Mouse (Mus musculus) forebrain, embryonic 14.5 days (tissue): Measurements from ENCODE around the gene Gfod2. TPM values are rescaled to one million over a fixed set of nuclear protein-coding genes. Genes with fewer than 3 reads are reported as not detected.
A peak's percentile ranks its signal among the peaks of the same experiment; 100 is the strongest.

Experiments
- ATAC-seq: fragments of 200-750 bp; cut with Nextera tagmentation; 2 replicates; pipeline ENCODE4 v1.8.0; 2017; ENCODE audit warnings: mild to moderate bottlenecking, moderate library complexity
- DNase-seq: peaks from one replicate; pipeline ENCODE4 v3.0.0-alpha.2; 2015; ENCODE audit warnings: low spot score
- H3K27ac ChIP-seq: fragments of 300-500 bp; sonication (generic); 2 replicates; pipeline ENCODE4 v1.5.1; 2014; ENCODE audit warnings: low read depth, mild to moderate bottlenecking, control low read depth, low read length, moderate library complexity
- H3K27me3 ChIP-seq: fragments of 300-500 bp; sonication (generic); replicated peaks from 2 replicates; pipeline ENCODE4 v1.6.1; 2014; ENCODE audit warnings: low read length, control low read depth, mixed read lengths; ENCODE audit not compliant: control insufficient read depth, insufficient read depth
- H3K36me3 ChIP-seq: fragments of 300-500 bp; sonication (generic); 2 replicates; pipeline ENCODE4 v1.6.1; 2014; ENCODE audit warnings: low read length, control low read depth; ENCODE audit not compliant: control insufficient read depth, insufficient read depth
- H3K4me1 ChIP-seq: fragments of 300-500 bp; sonication (generic); 2 replicates; pipeline ENCODE4 v1.6.1; 2014; ENCODE audit warnings: antibody characterized with exemption, low read length, control low read depth; ENCODE audit not compliant: control insufficient read depth, insufficient read depth
- H3K4me2 ChIP-seq: fragments of 300-500 bp; sonication (generic); 2 replicates; pipeline ENCODE4 v1.6.1; 2014; ENCODE audit warnings: mild to moderate bottlenecking, control low read depth, low read length
- H3K4me3 ChIP-seq: fragments of 300-500 bp; sonication (generic); 2 replicates; pipeline ENCODE4 v1.5.1; 2014; ENCODE audit warnings: low read depth, low read length, control low read depth
- H3K9ac ChIP-seq: fragments of 300-500 bp; sonication (generic); 2 replicates; pipeline ENCODE4 v1.6.1; 2014; ENCODE audit warnings: mild to moderate bottlenecking, low read length, control low read depth, moderate library complexity
- H3K9me3 ChIP-seq: fragments of 300-500 bp; sonication (generic); replicated peaks from 2 replicates; pipeline ENCODE4 v1.6.1; 2016; ENCODE audit warnings: low read length, control low read depth, mixed read lengths; ENCODE audit not compliant: control insufficient read depth
- WGBS: fragments of 180-500 bp; shearing (Covaris S2); extraction: QIAGEN DNeasy Blood & Tissue Kit; methylation state at CpG from one replicate; pipeline ENCODE4 v1.1.7; 2014; 5-methylcytosine and 5-hydroxymethylcytosine counted together
- polyA plus RNA-seq: library from polyadenylated mRNA; unstranded; fragments of >200 nt; fragmentation: Nextera tagmentation; extraction: Ambion mirVana; gene quantifications from 2 replicates; pipeline ENCODE4 v1.2.1, GENCODE M21; 2014

The Gfod2 gene
- polyA plus RNA-seq, 1 experiment from 2014 or later, result 62.9 TPM

- 93% methylated on average over 24 of the region's 24 CpGs for WGBS
- no peak for DNase-seq
- Histone ChIP-seq H3K9ac (no peak overlapping the region), H3K4me2 (no peak overlapping the region), H3K27ac (no peak overlapping the region), H3K4me1 (peaks cover 21% of the 10 kb centered on the region), H3K27me3 (no peaks in the 10 kb centered on the region), H3K9me3 (no peaks in the 10 kb centered on the region), H3K4me3 (no peak overlapping the region), H3K36me3 (peaks cover 33% of the 10 kb centered on the region)
- ATAC-seq, result no peak
Measured at GRCm38 (mm10) chr8:105702731-105703415, 55.6 kb downstream of the Gfod2 start.

GRCm38 (mm10) chr8:105702001-105702401 is 56.5 kb downstream of the Gfod2 start:
- no peak for DNase-seq
- Histone ChIP-seq H3K4me2 (peak overlapping the region; percentile 97), H3K36me3 (peaks cover 42% of the 10 kb centered on the region), H3K9me3 (no peaks in the 10 kb centered on the region), H3K9ac (peak overlapping the region; percentile 76), H3K4me3 (peak overlapping the region; percentile 65), H3K4me1 (peaks cover 15% of the 10 kb centered on the region), H3K27ac (peak overlapping the region; percentile 89), H3K27me3 (no peaks in the 10 kb centered on the region)
- WGBS, result 30% methylated on average over 18 of the region's 18 CpGs
- ATAC-seq, result peak; percentile 6; the same call in 1 of the 2 replicates

GRCm38 (mm10) chr8:105700966-105701824 is 57.3 kb downstream of the Gfod2 start, which contains the start of the genes Acd and Pard6a:
Acd (minus strand) TSS chr8:105701102.
Pard6a (plus strand) TSS chr8:105701148.
- Histone ChIP-seq H3K4me1 (peaks cover 13% of the 10 kb centered on the region), H3K9ac (peak within 1 kb of the TSS; percentile 76), H3K4me2 (peak within 1 kb of the TSS; percentile 97), H3K4me3 (peak within 1 kb of the TSS; percentile 65), H3K27me3 (no peaks in the 10 kb centered on the region), H3K9me3 (no peaks in the 10 kb centered on the region), H3K36me3 (peaks cover 50% of the 10 kb centered on the region), H3K27ac (peak within 1 kb of the TSS; percentile 89)
- WGBS, result under 1% methylated on average over 60 of the region's 60 CpGs
- ATAC-seq, result peak; percentile 83
- DNase-seq, result peak; percentile 97

GRCm38 (mm10) chr8:105700566-105700965 is 57.9 kb downstream of the Gfod2 start:
- H3K4me2 ChIP-seq, result peak overlapping the region; percentile 97
- peaks cover 56% of the 10 kb centered on the region for H3K36me3 ChIP-seq
- peak overlapping the region; percentile 65 for H3K4me3 ChIP-seq
- H3K27ac ChIP-seq, result peak overlapping the region; percentile 89; the same call in 1 of the 2 replicates
- no peak for DNase-seq
- 0% methylated on average over 21 of the region's 21 CpGs for WGBS
- no peaks in the 10 kb centered on the region for H3K9me3 ChIP-seq
- H3K9ac ChIP-seq, result peak overlapping the region; percentile 76
- ATAC-seq, result peak; percentile 56
- peaks cover 13% of the 10 kb centered on the region for H3K4me1 ChIP-seq
- no peaks in the 10 kb centered on the region for H3K27me3 ChIP-seq

- Histone ChIP-seq H3K27me3 (no peaks in the 10 kb centered on the region), H3K9me3 (no peaks in the 10 kb centered on the region), H3K36me3 (peaks cover 56% of the 10 kb centered on the region), H3K4me3 (peak overlapping the region; percentile 65), H3K9ac (peak overlapping the region; percentile 76), H3K27ac (no peak overlapping the region), H3K4me1 (peaks cover 13% of the 10 kb centered on the region), H3K4me2 (peak overlapping the region; percentile 97)
- ATAC-seq (no peak), DNase-seq (no peak)
- WGBS, result 90% methylated on average over 11 of the region's 11 CpGs
Measured at GRCm38 (mm10) chr8:105699488-105700215, 58.8 kb downstream of the Gfod2 start.

- 90% methylated on average over 5 of the region's 5 CpGs for WGBS
- H3K9ac ChIP-seq, result no peak overlapping the region
- no peak for DNase-seq
- peaks cover 19% of the 10 kb centered on the region for H3K4me1 ChIP-seq
- no peak overlapping the region for H3K4me2 ChIP-seq
- no peak overlapping the region for H3K4me3 ChIP-seq
- H3K9me3 ChIP-seq, result no peaks in the 10 kb centered on the region
- H3K36me3 ChIP-seq, result peaks cover 50% of the 10 kb centered on the region
- no peak overlapping the region for H3K27ac ChIP-seq
- no peak for ATAC-seq
- no peaks in the 10 kb centered on the region for H3K27me3 ChIP-seq
Measured at GRCm38 (mm10) chr8:105698734-105699133, 59.7 kb downstream of the Gfod2 start.

- Histone ChIP-seq H3K36me3 (peaks cover 37% of the 10 kb centered on the region), H3K4me2 (no peak overlapping the region), H3K27me3 (no peaks in the 10 kb centered on the region), H3K4me1 (peaks cover 19% of the 10 kb centered on the region), H3K9me3 (no peaks in the 10 kb centered on the region), H3K9ac (no peak overlapping the region), H3K27ac (no peak overlapping the region), H3K4me3 (no peak overlapping the region)
- 87% methylated on average over 17 of the region's 17 CpGs for WGBS
- DNase-seq (no peak), ATAC-seq (no peak)
Measured at GRCm38 (mm10) chr8:105697196-105697780, 61.2 kb downstream of the Gfod2 start.

GRCm38 (mm10) chr8:105695080-105695780 is 63.2 kb downstream of the Gfod2 start:
- Histone ChIP-seq H3K4me2 (peak overlapping the region; percentile 85), H3K9me3 (no peaks in the 10 kb centered on the region), H3K4me3 (peak overlapping the region; percentile 58), H3K36me3 (peaks cover 37% of the 10 kb centered on the region), H3K27me3 (no peaks in the 10 kb centered on the region), H3K27ac (no peak overlapping the region), H3K9ac (peak overlapping the region; percentile 77), H3K4me1 (peaks cover 13% of the 10 kb centered on the region)
- DNase-seq, result no peak
- WGBS, result 85% methylated on average over 30 of the region's 30 CpGs
- no peak for ATAC-seq
